9 mouse cellular contexts compared by ENCODE assay signal in genomic region chr4:41118706-41119292, GRCm38 (mm10). TPM values are rescaled to one million over a fixed set of nuclear protein-coding genes. Genes with fewer than 3 reads are reported as not detected.
DNase-seq lines count a peak whose midpoint lies in the region; ATAC-seq and TF ChIP-seq lines count a peak whose summit lies in the region.
"Had no signal": no experiment of that assay in that cellular context is flagged by ENCODE, and none has a peak within 500 bp of the region (broad histone marks: within the 10 kb centered on the region; RNA-seq: fewer than 3 reads in every experiment).

No protein-coding gene starts in this region.

- DNase-seq in cerebellum, adult 2 months, result peak; percentile 38 to 45
- peak; percentile 63 to 70 for DNase-seq in CD8-positive naive resting alpha-beta T cell, adult 2 months (ENCODE audit: low read depth in 2 of 2, low spot score in 2 of 2)
- DNase-seq in cerebellum, postnatal 10 days, result peak; percentile 81 to 84
- peak; percentile 85 for DNase-seq in kidney, postnatal 10 days
- DNase-seq in lung, embryonic 14.5 days, result peak; percentile 81

- TF ChIP-seq POLR2A in cerebellum, adult 2 months (IDR thresholded peaks at IDR 0.05; ENCODE audit: borderline replicate concordance, insufficient read depth, low read length), result no peak
- no peak for TF ChIP-seq POLR2A in small intestine, adult 2 months (IDR thresholded peaks at IDR 0.05; ENCODE audit: low read depth, low read length)

- H3K9ac ChIP-seq in lung, embryonic 14.5 days, result no peak overlapping the region

- no peak overlapping the region for H3K4me3 ChIP-seq in cerebellum, adult 2 months (replicated peaks; ENCODE audit: insufficient read depth, low read depth, low read length)
- no peak overlapping the region for H3K4me3 ChIP-seq in lung, embryonic 14.5 days (ENCODE audit: low read depth, low read length)
- no peak overlapping the region for H3K4me3 ChIP-seq in small intestine, adult 2 months (ENCODE audit: low read depth, low read length)

- no peak for ATAC-seq in cerebellum, adult (ENCODE audit: insufficient number of reproducible peaks, low FRiP score, low TSS enrichment)
- peak; percentile 69 for ATAC-seq in granulocyte monocyte progenitor cell, adult 5-6 weeks (replicated peaks; ENCODE audit: poor library complexity, severe bottlenecking)
- peak; percentile 33; the same call in 1 of the 2 replicates for ATAC-seq in lung, embryonic 14.5 days (ENCODE audit: insufficient read depth)

- WGBS in cerebellum, adult 2 months, result 71% methylated on average over 11 of the region's 11 CpGs
- WGBS in lung, embryonic 14.5 days, result 68% methylated on average over 11 of the region's 11 CpGs
- 70% methylated on average over 11 of the region's 11 CpGs for WGBS in small intestine, adult 2 months

- peak; percentile 76 for TF ChIP-seq CTCF in cerebellum, adult 2 months (IDR thresholded peaks at IDR 0.05; ENCODE audit: borderline replicate concordance, insufficient read depth, low read depth, low read length)
- TF ChIP-seq CTCF in lung, embryonic 14.5 days (IDR thresholded peaks at IDR 0.05; ENCODE audit: low read depth), result peak; percentile 91
- TF ChIP-seq CTCF in small intestine, adult 2 months (IDR thresholded peaks at IDR 0.05; ENCODE audit: extremely low read depth, insufficient read length, insufficient replicate concordance, low read depth, low read length), result peak; percentile 83

- H3K4me2 ChIP-seq in lung, embryonic 14.5 days, result no peak overlapping the region

- H3K9me3 ChIP-seq in lung, embryonic 14.5 days (ENCODE audit: low read depth, low read length), result no peaks in the 10 kb centered on the region

- H3K36me3 ChIP-seq in lung, embryonic 14.5 days (ENCODE audit: insufficient read depth), result peaks cover 84% of the 10 kb centered on the region
- H3K36me3 ChIP-seq in small intestine, adult 2 months (ENCODE audit: control insufficient read depth, insufficient read depth, low read length), result peaks cover 62% of the 10 kb centered on the region

- no peaks in the 10 kb centered on the region for H3K27me3 ChIP-seq in cerebellum, adult 2 months (ENCODE audit: control insufficient read depth, insufficient read depth, low read length)
- H3K27me3 ChIP-seq in lung, embryonic 14.5 days (ENCODE audit: insufficient read depth, low read length), result no peaks in the 10 kb centered on the region
- H3K27me3 ChIP-seq in small intestine, adult 2 months (ENCODE audit: control insufficient read depth, insufficient read depth, low read length), result no peaks in the 10 kb centered on the region

- peaks cover 6% of the 10 kb centered on the region; the same call in 1 of the 2 replicates for H3K4me1 ChIP-seq in cerebellum, adult 2 months (ENCODE audit: control insufficient read depth, insufficient read depth, low read length)
- H3K4me1 ChIP-seq in lung, embryonic 14.5 days (ENCODE audit: insufficient read depth), result peaks cover 5% of the 10 kb centered on the region; the same call in 1 of the 2 replicates
- H3K4me1 ChIP-seq in small intestine, adult 2 months (ENCODE audit: control insufficient read depth, insufficient read depth, insufficient read length, low read length), result no peaks in the 10 kb centered on the region; the same call in none of the 2 replicates

- no peak overlapping the region for H3K27ac ChIP-seq in cerebellum, adult 2 months (ENCODE audit: insufficient read depth, low read length)
- H3K27ac ChIP-seq in lung, embryonic 14.5 days (ENCODE audit: low read depth), result no peak overlapping the region
- no peak overlapping the region for H3K27ac ChIP-seq in small intestine, adult 2 months (ENCODE audit: insufficient read depth, low read depth, low read length)

RNA-seq across cellular contexts. Expression of gene Nol6, which starts 5.5 kb away (rescaled TPM):
- 61.2 and 63.6 TPM in 2 replicates for polyA plus RNA-seq in cerebellum, adult 2 months (2012; rRNA removed)
- total RNA-seq in granulocyte monocyte progenitor cell, adult 5-6 weeks (2014; fragmentation: Nextera tagmentation), result 33.0 and 37.3 TPM in 2 replicates
- 22.4 and 45.9 TPM in 2 replicates for total RNA-seq in granulocyte monocyte progenitor cell, adult 5-6 weeks (2017)
- 27.2 and 32.4 TPM in 2 replicates for polyA plus RNA-seq in lung, embryonic 14.5 days (2014; fragmentation: Nextera tagmentation; extraction: Ambion mirVana)
- polyA plus RNA-seq in small intestine, adult 2 months (2012; rRNA removed), result 10.4 and 16.6 TPM in 2 replicates

RNA-seq across cellular contexts. Expression of gene Ube2r2, which starts 16.7 kb away (rescaled TPM):
- polyA plus RNA-seq in cerebellum, adult 2 months (2012; rRNA removed), result 109 and 135 TPM in 2 replicates
- 135 and 142 TPM in 2 replicates for total RNA-seq in granulocyte monocyte progenitor cell, adult 5-6 weeks (2014; fragmentation: Nextera tagmentation)
- total RNA-seq in granulocyte monocyte progenitor cell, adult 5-6 weeks (2017), result 26.7 and 28.1 TPM in 2 replicates
- polyA plus RNA-seq in lung, embryonic 14.5 days (2014; fragmentation: Nextera tagmentation; extraction: Ambion mirVana), result 89.5 and 92.5 TPM in 2 replicates
- 9.2 and 25.3 TPM in 2 replicates for polyA plus RNA-seq in small intestine, adult 2 months (2012; rRNA removed)

RNA-seq across cellular contexts. Expression of gene Aqp3, which starts 20.8 kb away (rescaled TPM):
- polyA plus RNA-seq in cerebellum, adult 2 months (2012; rRNA removed), result 0.05 TPM in 1 of 2 replicates, not detected in the other
- not detected in 2 replicates for total RNA-seq in granulocyte monocyte progenitor cell, adult 5-6 weeks (2014; fragmentation: Nextera tagmentation)
- total RNA-seq in granulocyte monocyte progenitor cell, adult 5-6 weeks (2017), result not detected in 2 replicates
- polyA plus RNA-seq in lung, embryonic 14.5 days (2014; fragmentation: Nextera tagmentation; extraction: Ambion mirVana), result 0.24 and 0.51 TPM in 2 replicates
- 100 and 126 TPM in 2 replicates for polyA plus RNA-seq in small intestine, adult 2 months (2012; rRNA removed)
- total RNA-seq: layer of hippocampus, adult 8-10 months had no signal

Comparison
In these comparisons a context has a peak if more than half of its experiments do, and no peak if none do; other contexts are left out.
1. RNA of gene Aqp3, which starts 20.8 kb away (polyA plus RNA-seq): 100 to 126 TPM in small intestine, adult 2 months; 0.24 to 0.51 TPM in lung, embryonic 14.5 days and 0.05 TPM in cerebellum, adult 2 months; every median in the first group is over 10 times any median in the second.
2. Peak in every context shown above with its lines, with median percentiles within 50 percentile points of each other: DNase-seq and CTCF ChIP-seq.